Mouse (Mus musculus): ENCODE data around the gene Cxxc4.

DNA sequence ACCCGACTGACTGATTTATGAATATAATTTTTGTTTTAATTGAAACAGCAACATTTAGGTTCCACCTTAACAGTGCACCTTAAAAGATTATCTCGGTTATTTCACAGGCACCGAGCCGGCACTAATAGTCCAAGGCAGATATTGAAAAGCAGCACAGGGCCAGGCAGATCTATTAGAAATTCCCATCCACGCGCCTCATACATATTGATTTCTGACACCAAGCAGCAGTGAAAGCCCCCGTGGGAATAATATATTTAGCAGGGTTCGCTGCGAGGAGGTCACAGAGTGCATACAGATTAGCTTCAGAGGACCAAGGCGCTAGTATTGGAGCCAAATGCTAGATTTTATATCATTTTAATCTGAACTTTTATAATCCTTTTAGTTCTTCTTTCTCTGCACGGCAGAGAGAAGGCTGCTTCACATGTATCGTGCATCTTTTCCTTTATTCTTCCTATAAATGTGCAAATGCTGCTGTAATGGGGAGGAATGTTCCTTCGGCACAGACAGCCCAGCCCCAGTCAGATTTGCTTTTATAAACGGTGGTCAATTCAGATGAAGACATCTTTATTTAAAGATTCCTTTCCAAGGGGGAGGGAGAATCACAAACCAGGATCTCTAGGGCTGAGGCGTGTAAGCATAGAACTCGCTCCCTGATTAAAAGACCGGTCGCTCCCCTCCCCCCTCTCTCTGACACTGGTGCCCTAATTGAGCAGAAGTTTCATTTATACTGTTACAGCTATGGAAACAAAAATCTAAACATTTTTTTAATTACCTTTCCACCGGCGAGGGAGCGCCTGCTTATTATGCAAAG lies 66.6 kb downstream of the Cxxc4 start:
- no peak for TF ChIP-seq EP300 (IDR thresholded peaks at IDR 0.05; ENCODE audit: low read depth)
- no peak for TF ChIP-seq CTCF (IDR thresholded peaks at IDR 0.05; ENCODE audit: low read depth)
